Mouse (Mus musculus) retina, embryonic 14.5 days (tissue): ENCODE measurements around the gene Gm43951.
A peak's percentile ranks its signal among the peaks of the same experiment; 100 is the strongest.

ENCODE experiments used
- DNase-seq: peaks from one replicate; pipeline ENCODE4 v3.0.0-alpha.2; 2015; ENCODE audit warnings: low spot score

Gene Gm43951

GRCm38 (mm10) chr11:72206341-72207203, at the start of gene Gm43951:
Gm43951 (minus strand) TSS chr11:72206840.
- peak; percentile 58 for DNase-seq

GRCm38 (mm10) chr11:72256441-72256840, 49.8 kb upstream of the Gm43951 start:
- no peak for DNase-seq

GRCm38 (mm10) chr11:72255629-72256028, 49.0 kb upstream of the Gm43951 start:
- no peak for DNase-seq

GRCm38 (mm10) chr11:72245196-72245753, 38.6 kb upstream of the Gm43951 start:
- no peak for DNase-seq

GRCm38 (mm10) chr11:72240062-72240860, 33.6 kb upstream of the Gm43951 start:
- no peak for DNase-seq

GRCm38 (mm10) chr11:72234013-72234412, 27.4 kb upstream of the Gm43951 start:
- DNase-seq = no peak

- no peak for DNase-seq
Measured at GRCm38 (mm10) chr11:72232991-72233390, 26.4 kb upstream of the Gm43951 start.

- DNase-seq = no peak
Measured at GRCm38 (mm10) chr11:72232068-72232467, 25.4 kb upstream of the Gm43951 start.

- DNase-seq = no peak
Measured at GRCm38 (mm10) chr11:72228513-72228912, 21.9 kb upstream of the Gm43951 start.

GRCm38 (mm10) chr11:72226901-72227300, 20.3 kb upstream of the Gm43951 start:
- DNase-seq = no peak

- peak; percentile 47 for DNase-seq
Measured at GRCm38 (mm10) chr11:72226020-72226791, 19.6 kb upstream of the Gm43951 start.

GRCm38 (mm10) chr11:72224865-72225264, 18.2 kb upstream of the Gm43951 start:
- DNase-seq = peak; percentile 88

GRCm38 (mm10) chr11:72223414-72223813, 16.8 kb upstream of the Gm43951 start:
- no peak for DNase-seq

- peak; percentile 93 for DNase-seq
Measured at GRCm38 (mm10) chr11:72221278-72221677, 14.6 kb upstream of the Gm43951 start.

- DNase-seq = no peak
Measured at GRCm38 (mm10) chr11:72217116-72217515, 10.5 kb upstream of the Gm43951 start.

- peak; percentile 67 for DNase-seq
Measured at GRCm38 (mm10) chr11:72215410-72215797, 8.8 kb upstream of the Gm43951 start, which contains the start of gene Med31. Med31 (minus strand) TSS chr11:72215592.

GRCm38 (mm10) chr11:72214591-72215409, 8.2 kb upstream of the Gm43951 start:
- DNase-seq = peak; percentile 96

GRCm38 (mm10) chr11:72207834-72208377, 1.3 kb upstream of the Gm43951 start:
- no peak for DNase-seq

- peak; percentile 87 for DNase-seq
Measured at GRCm38 (mm10) chr11:72207204-72207833, 679 bp upstream of the Gm43951 start, which contains the start of the genes 4933427D14Rik and Txndc17. 4933427D14Rik (minus strand) TSS chr11:72207459. Txndc17 (plus strand) TSS chr11:72207547.

- no peak for DNase-seq
Measured at GRCm38 (mm10) chr11:72205256-72205655, 1.4 kb downstream of the Gm43951 start.
